Mouse (Mus musculus) kidney, adult 2 months (tissue): ENCODE results near the gene Glo1.
"Not testable (repeated sequence)": the region's sequence is repeated elsewhere in the genome, so short reads cannot be mapped to it uniquely, and the experiment has no call there.

ENCODE experiments used
- CTCF ChIP-seq: fragments of 200-500 bp; conservative IDR thresholded peaks from 2 replicates; pipeline ENCODE4 v1.5.1; 2011; ENCODE audit warnings: low read depth, mild to moderate bottlenecking, control low read depth, low read length, moderate library complexity, mixed read lengths; ENCODE audit not compliant: insufficient read depth, insufficient read length
- POLR2A ChIP-seq: fragments of 200-500 bp; IDR thresholded peaks from one replicate; pipeline ENCODE4 v1.6.1; 2011; ENCODE audit warnings: low read depth, low read length, control low read depth

- TF ChIP-seq CTCF, POLR2A: not testable (repeated sequence)
These were observed at the start of gene Glo1 for GRCm38 (mm10) chr17:30626719-30627118.
